Mouse (Mus musculus) liver, embryonic 13.5 days (tissue): ENCODE results near the gene Zup1. TPM values are rescaled to one million over a fixed set of nuclear protein-coding genes. Genes with fewer than 3 reads are reported as not detected.
"Not testable (repeated sequence)": the region's sequence is repeated elsewhere in the genome, so short reads cannot be mapped to it uniquely, and the experiment has no call there.

Experiments used
- ATAC-seq: fragments of 200-750 bp; cut with Nextera tagmentation; 2 replicates; pipeline ENCODE4 v1.8.0; 2017; ENCODE audit warnings: low read depth, mild to moderate bottlenecking, moderate number of reproducible peaks, moderate library complexity
- DNase-seq: peaks from one replicate; pipeline ENCODE4 v3.0.0; 2022
- H3K27ac ChIP-seq: fragments of 300-500 bp; sonication (generic); 2 replicates; pipeline ENCODE4 v1.5.1; 2015; ENCODE audit warnings: moderate library complexity, mild to moderate bottlenecking, inconsistent platforms
- H3K27me3 ChIP-seq: fragments of 300-500 bp; sonication (generic); 2 replicates; pipeline ENCODE4 v1.6.1; 2015; ENCODE audit warnings: mild to moderate bottlenecking, inconsistent platforms
- H3K36me3 ChIP-seq: fragments of 300-500 bp; sonication (generic); 2 replicates; pipeline ENCODE4 v1.6.1; 2015; ENCODE audit warnings: mild to moderate bottlenecking, inconsistent platforms
- H3K4me1 ChIP-seq: fragments of 300-500 bp; sonication (generic); replicated peaks from 2 replicates; pipeline ENCODE4 v1.6.1; 2015; ENCODE audit warnings: inconsistent platforms
- H3K4me2 ChIP-seq: fragments of 300-500 bp; sonication (generic); 2 replicates; pipeline ENCODE4 v1.6.1; 2015; ENCODE audit warnings: inconsistent platforms, mild to moderate bottlenecking, moderate library complexity
- H3K4me3 ChIP-seq: fragments of 300-500 bp; sonication (generic); replicated peaks from 2 replicates; pipeline ENCODE4 v1.5.1; 2015; ENCODE audit warnings: mild to moderate bottlenecking, inconsistent platforms
- H3K9ac ChIP-seq: fragments of 300-500 bp; sonication (generic); 2 replicates; pipeline ENCODE4 v1.6.1; 2015; ENCODE audit warnings: mild to moderate bottlenecking, inconsistent platforms
- H3K9me3 ChIP-seq: fragments of 300-500 bp; sonication (generic); replicated peaks from 2 replicates; pipeline ENCODE4 v1.6.1; 2016; ENCODE audit warnings: inconsistent platforms
- WGBS: fragments of 180-500 bp; shearing (Covaris S2); methylation state at CpG from one replicate; pipeline ENCODE4 v1.1.7; 2015; ENCODE audit not compliant: insufficient replicate concordance; 5-methylcytosine and 5-hydroxymethylcytosine counted together
- polyA plus RNA-seq: library from polyadenylated mRNA; unstranded; fragments of >200 nt; fragmentation: Nextera tagmentation; extraction: Ambion mirVana; gene quantifications from 2 replicates; pipeline ENCODE4 v1.2.1, GENCODE M21; 2015

The Zup1 gene
- 7.8 and 9.3 TPM in 2 replicates for polyA plus RNA-seq

- ATAC-seq = peak; percentile 97
- Histone ChIP-seq H3K36me3 (peaks cover 17% of the 10 kb centered on the region; the same call in 1 of the 2 replicates), H3K4me3 (peak within 1 kb of the TSS; percentile 77)
Observed at GRCm38 (mm10) chr10:33950803-33951583, at the start of gene Zup1. Gene Zup1 (minus strand): TSS chr10:33951269.

GRCm38 (mm10) chr10:33998397-33998796 is 47.3 kb upstream of the Zup1 start:
- H3K27ac ChIP-seq = no peak overlapping the region
- H3K4me1 ChIP-seq = peaks cover 11% of the 10 kb centered on the region
- H3K9ac ChIP-seq = no peak overlapping the region
- peaks cover 53% of the 10 kb centered on the region for H3K36me3 ChIP-seq
- H3K4me3 ChIP-seq = no peak overlapping the region
- no peaks in the 10 kb centered on the region for H3K9me3 ChIP-seq
- H3K27me3 ChIP-seq = no peaks in the 10 kb centered on the region
- no peak overlapping the region for H3K4me2 ChIP-seq
- no peak for DNase-seq
- peak; percentile 53; the same call in 1 of the 2 replicates for ATAC-seq

More at GRCm38 (mm10) chr10:33950803-33951583, at the start of gene Zup1:
- peak within 1 kb of the TSS; percentile 92 for H3K9ac ChIP-seq
- H3K9me3 ChIP-seq = no peaks in the 10 kb centered on the region
- peaks cover 17% of the 10 kb centered on the region for H3K4me1 ChIP-seq
- H3K27me3 ChIP-seq = no peaks in the 10 kb centered on the region
- WGBS = 3% methylated on average over 42 of the region's 42 CpGs
- peak within 1 kb of the TSS; percentile 74 for H3K4me2 ChIP-seq
- H3K27ac ChIP-seq = peak within 1 kb of the TSS; percentile 84
- peak; percentile 80 for DNase-seq

DNA sequence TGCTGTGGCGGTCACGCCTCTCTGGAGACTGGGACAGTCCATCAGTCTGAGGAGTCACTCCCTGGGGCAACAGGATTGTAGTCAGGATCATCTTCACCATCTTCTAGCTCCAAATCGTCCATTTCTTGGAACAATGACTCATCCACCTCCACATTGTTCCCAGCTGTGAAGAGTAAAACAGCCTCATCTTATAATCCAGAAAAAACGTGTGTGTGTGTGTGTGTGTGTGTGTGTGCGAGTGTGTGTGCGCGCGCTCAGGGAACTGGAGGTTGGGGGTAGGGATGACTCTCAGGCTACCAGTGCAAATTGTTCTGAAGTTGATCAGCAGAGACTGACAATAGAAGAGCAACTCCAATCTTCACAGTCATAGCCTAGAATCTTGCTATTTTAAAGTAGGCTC is 45.6 kb upstream of the Zup1 start:
- not testable (repeated sequence) for H3K27me3 ChIP-seq, H3K9me3 ChIP-seq, H3K9ac ChIP-seq, ATAC-seq, H3K4me2 ChIP-seq, H3K27ac ChIP-seq, H3K4me3 ChIP-seq, DNase-seq
- peaks cover 11% of the 10 kb centered on the region for H3K4me1 ChIP-seq
- H3K36me3 ChIP-seq = peaks cover 51% of the 10 kb centered on the region
- WGBS = 89% methylated on average over 6 of the region's 8 CpGs

DNA sequence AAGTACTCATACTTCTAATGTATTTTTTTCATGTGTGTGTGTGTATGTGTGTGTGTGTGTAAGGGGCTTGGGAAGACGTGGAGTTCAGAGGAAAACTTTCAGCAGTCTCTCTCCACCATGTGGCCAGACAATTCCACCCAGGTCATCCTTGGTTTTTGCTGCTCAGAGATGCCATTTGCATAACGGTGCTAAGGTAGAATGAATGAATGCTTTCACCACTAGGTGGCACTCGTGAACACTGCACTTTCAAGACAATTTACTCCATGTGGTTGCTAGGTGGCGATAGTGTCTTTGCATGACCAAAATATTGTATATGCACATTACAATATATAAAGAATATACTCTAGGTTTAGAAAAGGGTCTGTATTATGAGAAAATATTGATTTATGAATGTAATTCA is 35.7 kb upstream of the Zup1 start:
- Histone ChIP-seq H3K4me3 (no peak overlapping the region), H3K9ac (no peak overlapping the region), H3K27me3 (no peaks in the 10 kb centered on the region), H3K27ac (no peak overlapping the region), H3K36me3 (peaks cover 4% of the 10 kb centered on the region; the same call in 1 of the 2 replicates), H3K4me1 (no peaks in the 10 kb centered on the region), H3K9me3 (no peaks in the 10 kb centered on the region), H3K4me2 (no peak overlapping the region)
- 7% methylated on average over 4 of the region's 4 CpGs for WGBS
- peak; percentile 51; the same call in 1 of the 2 replicates for ATAC-seq
- peak; percentile 51 for DNase-seq

- H3K27ac ChIP-seq = no peak overlapping the region
- WGBS = 75% methylated on average over 7 of the region's 7 CpGs
- ATAC-seq = no peak
Observed at GRCm38 (mm10) chr10:33974781-33975494, 23.9 kb upstream of the Zup1 start.

DNA sequence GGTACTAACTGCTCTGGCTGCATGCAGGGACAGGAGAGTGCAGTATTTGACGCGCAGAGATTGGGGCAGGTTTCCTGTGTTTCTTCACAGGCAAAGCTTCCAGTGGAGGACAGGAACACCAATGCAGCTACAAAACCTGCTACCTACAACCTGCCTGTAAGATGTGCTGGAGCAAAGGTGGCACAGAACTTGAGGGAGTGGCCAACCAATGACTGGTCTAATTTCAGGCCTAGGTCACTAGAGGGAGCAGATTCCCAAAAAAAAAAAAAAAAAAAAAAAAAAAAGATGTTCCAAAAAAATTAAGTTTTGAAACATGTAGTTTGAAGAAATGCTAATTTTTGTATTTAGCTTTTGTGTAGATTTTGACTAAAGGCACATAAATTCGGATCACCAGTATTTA is 1.4 kb upstream of the Zup1 start:
- H3K9me3 ChIP-seq = no peaks in the 10 kb centered on the region
- H3K4me3 ChIP-seq = no peak overlapping the region
- H3K36me3 ChIP-seq = peaks cover 13% of the 10 kb centered on the region; the same call in 1 of the 2 replicates
- 62% methylated on average over 3 of the region's 3 CpGs for WGBS
- peaks cover 17% of the 10 kb centered on the region for H3K4me1 ChIP-seq
- H3K27ac ChIP-seq = no peak overlapping the region
- DNase-seq = no peak
- H3K9ac ChIP-seq = no peak overlapping the region
- ATAC-seq = no peak
- H3K27me3 ChIP-seq = no peaks in the 10 kb centered on the region
- H3K4me2 ChIP-seq = no peak overlapping the region

More at GRCm38 (mm10) chr10:33974781-33975494, 23.9 kb upstream of the Zup1 start:
- DNase-seq = no peak
- no peak overlapping the region for H3K9ac ChIP-seq
- no peaks in the 10 kb centered on the region for H3K27me3 ChIP-seq
- no peak overlapping the region for H3K4me2 ChIP-seq
- no peak overlapping the region for H3K4me3 ChIP-seq
- peaks cover 1% of the 10 kb centered on the region; the same call in 1 of the 2 replicates for H3K9me3 ChIP-seq
- H3K36me3 ChIP-seq = no peaks in the 10 kb centered on the region
- no peaks in the 10 kb centered on the region for H3K4me1 ChIP-seq

DNA sequence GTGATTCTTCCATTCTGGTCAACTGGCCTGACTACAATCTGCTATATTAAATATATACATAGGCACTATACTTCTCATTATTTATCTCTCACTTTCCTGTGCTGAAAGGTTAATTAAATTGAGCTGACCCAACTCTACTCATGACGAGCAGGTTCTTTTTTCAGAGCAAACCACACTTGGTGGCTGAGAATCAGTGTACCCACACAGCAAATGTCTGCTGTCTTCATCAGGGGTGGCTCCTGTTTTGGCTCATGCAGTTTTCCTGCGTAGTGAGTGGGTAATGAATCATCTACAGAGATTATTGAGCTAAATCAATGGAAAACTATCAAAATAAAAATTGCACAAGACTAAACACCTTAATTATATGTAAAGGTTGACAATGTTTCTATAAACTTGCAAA is 4.7 kb downstream of the Zup1 start:
- H3K27ac ChIP-seq = no peak overlapping the region
- ATAC-seq (no peak), DNase-seq (no peak)
- peaks cover 49% of the 10 kb centered on the region for H3K36me3 ChIP-seq
- H3K4me2 ChIP-seq = no peak overlapping the region
- peaks cover 11% of the 10 kb centered on the region for H3K4me1 ChIP-seq
- no peaks in the 10 kb centered on the region for H3K9me3 ChIP-seq
- no peaks in the 10 kb centered on the region for H3K27me3 ChIP-seq
- H3K9ac ChIP-seq = no peak overlapping the region
- WGBS = 79% methylated on average over 2 of the region's 2 CpGs
- H3K4me3 ChIP-seq = no peak overlapping the region

- H3K27ac ChIP-seq = no peak overlapping the region
- no peak overlapping the region for H3K4me2 ChIP-seq
- 72% methylated on average over 3 of the region's 3 CpGs for WGBS
- H3K9ac ChIP-seq = no peak overlapping the region
- peaks cover 56% of the 10 kb centered on the region for H3K36me3 ChIP-seq
- H3K27me3 ChIP-seq = no peaks in the 10 kb centered on the region
- H3K4me3 ChIP-seq = no peak overlapping the region
- H3K4me1 ChIP-seq = peaks cover 9% of the 10 kb centered on the region
- ATAC-seq (no peak), DNase-seq (no peak)
- H3K9me3 ChIP-seq = no peaks in the 10 kb centered on the region
Observed at GRCm38 (mm10) chr10:33945390-33945789, 5.7 kb downstream of the Zup1 start.

DNA sequence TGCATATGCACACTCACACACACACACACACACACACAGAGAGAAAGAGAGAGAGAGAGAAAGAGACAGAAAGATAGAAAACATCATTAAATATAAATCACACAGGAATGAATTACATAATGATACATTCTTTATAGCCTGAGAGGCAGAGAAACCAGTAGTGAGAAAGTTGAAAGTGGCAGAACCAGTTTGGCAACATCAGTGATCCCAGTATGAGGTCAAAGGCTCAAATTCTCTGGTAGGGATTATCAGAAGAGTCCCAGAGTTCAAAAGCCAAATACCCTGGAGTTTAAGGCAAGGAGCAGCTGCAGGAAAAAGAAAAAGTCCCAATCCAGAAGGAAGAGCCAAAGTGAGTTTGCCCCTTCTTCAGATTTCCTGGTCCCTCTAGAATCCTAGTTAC is 10.4 kb downstream of the Zup1 start:
- H3K4me3 ChIP-seq = no peak overlapping the region
- H3K27ac ChIP-seq = no peak overlapping the region
- no peak for ATAC-seq
- H3K27me3 ChIP-seq = no peaks in the 10 kb centered on the region
- H3K36me3 ChIP-seq = peaks cover 66% of the 10 kb centered on the region
- H3K9ac ChIP-seq = no peak overlapping the region
- H3K9me3 ChIP-seq = no peaks in the 10 kb centered on the region
- DNase-seq = no peak
- no peak overlapping the region for H3K4me2 ChIP-seq
- no peaks in the 10 kb centered on the region for H3K4me1 ChIP-seq

DNA sequence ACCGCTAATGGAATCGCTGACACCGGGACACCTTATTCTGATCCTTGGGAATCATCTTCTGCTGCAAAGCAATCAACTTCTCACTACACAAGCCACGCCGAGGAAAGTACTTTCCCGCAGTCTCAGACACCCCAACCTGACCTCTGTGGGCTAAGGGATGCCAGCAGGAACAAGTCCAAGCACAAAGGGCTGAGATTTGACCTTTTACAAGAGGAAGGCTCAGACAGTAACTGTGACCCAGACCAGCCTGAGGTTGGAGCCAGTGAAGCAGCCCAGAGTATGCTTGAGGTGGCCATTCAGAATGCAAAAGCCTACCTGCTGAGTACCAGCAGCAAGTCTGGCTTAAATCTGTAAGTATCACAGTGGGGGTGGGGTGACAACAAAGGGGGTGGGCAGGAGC is 45.6 kb downstream of the Zup1 start:
- Histone ChIP-seq H3K4me3 (peak overlapping the region; percentile 27), H3K4me1 (no peaks in the 10 kb centered on the region), H3K4me2 (peak overlapping the region; percentile 54), H3K27ac (no peak overlapping the region), H3K9ac (no peak overlapping the region), H3K36me3 (no peaks in the 10 kb centered on the region), H3K9me3 (no peaks in the 10 kb centered on the region), H3K27me3 (no peaks in the 10 kb centered on the region)
- DNase-seq (no peak), ATAC-seq (no peak)
- WGBS = 13% methylated on average over 6 of the region's 6 CpGs

DNA sequence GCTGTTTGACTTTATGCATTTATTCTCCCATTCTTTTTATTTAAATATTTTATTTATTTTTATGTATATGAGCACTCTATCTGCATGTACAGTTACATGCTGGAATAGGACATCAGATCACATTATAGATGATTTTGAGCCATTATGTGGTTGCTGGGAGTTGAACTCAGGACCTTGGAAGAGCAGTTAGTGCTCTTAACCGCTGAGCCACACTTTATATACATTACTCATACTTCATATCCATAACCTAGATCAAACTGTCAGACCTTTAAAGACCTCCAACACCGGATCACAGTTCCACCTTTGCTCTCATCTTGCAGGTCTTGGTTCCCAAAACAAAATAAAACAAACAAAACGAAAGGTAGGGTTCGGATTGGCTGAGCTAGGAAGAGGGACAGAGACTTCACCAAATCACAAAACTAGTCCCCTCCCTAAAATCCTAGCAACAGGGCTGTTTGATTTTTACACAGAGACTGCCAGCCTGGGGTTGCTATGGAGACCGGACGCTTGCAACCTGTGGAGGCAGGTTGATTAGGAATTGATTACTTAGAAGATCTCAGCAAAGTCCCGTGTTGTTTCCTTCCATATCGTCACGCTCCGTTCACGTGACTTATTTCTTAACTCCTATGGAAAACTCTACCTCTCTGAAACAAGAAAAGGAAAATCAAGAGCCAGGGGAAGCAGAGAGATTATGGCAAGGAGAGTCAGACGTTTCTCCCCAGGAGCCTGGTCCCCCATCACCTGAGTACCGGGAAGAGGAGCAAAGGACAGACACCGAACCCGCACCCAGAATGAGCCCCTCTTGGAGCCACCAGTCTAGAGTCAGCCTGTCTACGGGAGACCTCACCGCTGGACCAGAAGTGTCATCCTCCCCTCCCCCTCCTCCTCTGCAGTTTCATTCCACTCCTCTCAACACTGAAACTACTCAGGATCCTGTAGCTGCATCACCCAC is 46.3 kb downstream of the Zup1 start, which contains the start of gene Rsph4a:
Gene Rsph4a, plus strand, starts transcription at position 582 of the 952 bp plus-strand sequence.
- H3K27ac ChIP-seq = no peak within 1 kb of the TSS
- peak; percentile 53; the same call in 1 of the 2 replicates for ATAC-seq
- H3K27me3 ChIP-seq = no peaks in the 10 kb centered on the region
- no peak for DNase-seq
- H3K4me2 ChIP-seq = peak within 1 kb of the TSS; percentile 54
- H3K4me1 ChIP-seq = no peaks in the 10 kb centered on the region
- H3K4me3 ChIP-seq = peak within 1 kb of the TSS; percentile 27
- no peaks in the 10 kb centered on the region for H3K36me3 ChIP-seq
- 5% methylated on average over 17 of the region's 17 CpGs for WGBS
- H3K9me3 ChIP-seq = no peaks in the 10 kb centered on the region
- no peak within 1 kb of the TSS for H3K9ac ChIP-seq
